Mouse (Mus musculus) effector memory CD4-positive, alpha-beta T cell, adult 7 months (primary cell): ENCODE results near the gene Scg2. TPM values are rescaled to one million over a fixed set of nuclear protein-coding genes. Genes with fewer than 3 reads are reported as not detected.

ENCODE experiments used
- polyA plus RNA-seq: library from polyadenylated mRNA; unstranded; fragments of 100-300 nt; shearing (Covaris generic); gene quantifications from one replicate; pipeline ENCODE4 v1.2.1, GENCODE M21; 2017

Scg2 gene
- polyA plus RNA-seq, result not detected

DNA sequence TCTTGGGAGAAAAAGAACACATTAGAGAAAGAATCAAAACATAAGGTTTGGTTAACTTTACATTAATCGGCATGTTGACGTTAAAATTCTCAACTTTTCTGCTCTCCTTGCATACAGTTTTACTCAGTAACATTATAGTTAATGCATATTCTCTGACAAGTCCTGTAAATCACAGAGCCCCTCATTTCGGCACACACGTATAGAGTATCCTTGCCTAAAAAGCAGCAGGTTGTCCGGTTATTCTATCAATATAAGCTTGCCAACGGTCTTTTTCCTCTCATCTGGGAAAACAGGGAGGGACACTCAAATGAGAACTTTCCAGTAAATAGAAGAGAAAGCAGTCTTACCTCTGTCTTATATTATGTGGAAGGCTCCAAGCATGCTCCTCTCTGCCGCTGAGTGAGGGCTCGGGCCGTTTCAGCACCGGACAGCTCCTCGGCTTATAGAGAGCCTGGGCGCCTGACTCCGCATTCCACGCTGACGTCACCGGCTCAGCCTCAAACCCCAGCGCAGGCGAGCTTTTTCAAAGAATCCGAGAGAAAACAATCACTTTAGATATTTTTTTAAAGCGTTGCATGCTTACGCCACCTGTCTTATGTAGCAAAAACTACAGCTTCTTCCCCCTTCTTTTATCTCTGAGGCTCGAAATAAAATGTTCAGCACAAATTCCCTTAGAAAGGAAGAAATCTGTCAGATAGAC, at the start of gene Scg2:
TSS of gene Scg2 (minus strand) at position 512 of the 700 bp plus-strand sequence.

Other genes with a start within 250 kb of the Scg2 start
- gene Ap1s3, start 231.9 kb upstream of the Scg2 start, polyA plus RNA-seq, result 0.69 TPM